Mouse (Mus musculus): Measurements from ENCODE around the gene Mdm1. TPM values are rescaled to one million over a fixed set of nuclear protein-coding genes. Genes with fewer than 3 reads are reported as not detected.

Mdm1 gene
- total RNA-seq (2021), result 10 to 100 TPM in 1 of 2 experiments, 1 to 10 TPM in 1; 9.5 to 10.5 TPM
- long read RNA-seq, experiment 1, partial matches to known transcripts, result 0 of 8 reads
- long read RNA-seq, experiment 1, other reads (novel, unspliced or antisense), result 2 of 8 reads
- long read RNA-seq, experiment 2, partial matches to known transcripts, result 2 of 8 reads
- long read RNA-seq, experiment 2, other reads (novel, unspliced or antisense), result 3 of 8 reads

DNA sequence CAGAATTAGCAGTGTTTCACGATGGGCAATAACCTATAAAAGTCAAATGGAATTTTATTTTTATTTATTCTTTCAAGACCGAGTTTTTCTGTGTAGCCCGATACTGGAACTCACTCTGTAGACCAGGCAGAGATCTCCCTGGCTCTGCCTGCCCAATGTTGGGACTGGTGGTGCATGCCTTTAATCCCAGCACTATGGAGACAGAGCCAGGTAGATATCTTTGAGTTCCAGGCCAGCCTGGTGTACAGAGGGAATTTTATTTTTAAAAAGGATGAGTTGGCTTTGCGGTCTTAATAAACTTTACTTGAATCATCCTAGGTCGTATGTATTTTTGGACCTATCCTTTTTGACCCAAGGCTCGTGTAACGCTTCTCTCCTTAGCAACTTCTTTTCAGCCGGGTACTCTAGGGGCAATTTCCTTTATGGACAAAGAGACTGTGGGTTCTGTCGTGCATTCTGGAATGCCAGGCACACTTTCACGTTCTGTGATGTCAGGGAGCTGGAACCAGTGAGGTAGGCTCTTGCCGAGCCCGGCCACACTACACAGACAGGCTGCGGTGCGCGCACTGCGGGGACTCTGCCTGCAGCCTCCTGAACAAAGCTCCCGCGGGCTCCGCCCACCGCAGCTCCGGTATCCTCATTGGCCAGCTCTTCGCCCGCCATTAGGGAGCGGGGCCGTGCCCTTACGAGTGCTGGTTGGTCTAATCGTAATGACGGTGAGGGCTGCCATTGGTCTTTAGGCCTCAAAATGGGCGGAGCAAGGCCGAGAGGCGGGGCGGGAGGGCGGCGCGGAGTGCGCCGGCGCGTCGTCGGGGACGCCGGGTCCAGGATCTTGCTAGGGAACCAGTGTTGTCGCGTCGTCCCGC is at the start of gene Mdm1:
Gene Mdm1, plus strand, starts transcription at position 794 of the 866 bp plus-strand sequence.
- peak; percentile 96 to 98 for DNase-seq (ENCODE audit: low spot score in 2 of 2)
- 0 out of 2 replicates have a peak, but pooled peaks have one; percentile 4 for TF ChIP-seq CTCF (conservative IDR thresholded peaks at IDR 0.05)
- Histone ChIP-seq H3K4me3 (peak within 1 kb of the TSS; percentile 73), H3K27ac (no peak within 1 kb of the TSS)

DNA sequence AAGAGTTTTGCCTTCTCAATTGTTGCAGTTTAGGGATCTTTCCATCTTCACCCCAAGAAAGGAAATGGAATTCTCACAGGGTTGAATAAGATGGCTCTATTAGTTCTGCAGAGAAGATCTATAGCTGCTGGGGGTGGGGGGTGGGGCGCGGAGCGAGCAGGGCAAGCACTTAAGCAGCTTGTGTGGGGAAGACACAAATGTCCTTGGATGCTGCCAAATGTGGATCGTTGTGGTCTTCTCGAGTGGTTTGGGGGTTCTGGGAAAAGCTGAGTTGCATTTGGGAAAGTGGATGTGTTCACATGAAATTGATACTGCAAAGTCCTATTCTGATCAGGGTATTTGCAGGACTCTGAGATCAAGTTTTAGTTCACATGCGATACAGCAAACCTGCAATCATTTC is 48.9 kb upstream of the Mdm1 start:
- no peak for DNase-seq (ENCODE audit: low spot score in 2 of 2)
- Histone ChIP-seq H3K4me3 (no peak overlapping the region), H3K27ac (no peak overlapping the region)
- no peak for TF ChIP-seq CTCF (conservative IDR thresholded peaks at IDR 0.05)

GRCm38 (mm10) chr10:118093728-118094127 is 47.9 kb upstream of the Mdm1 start:
- no peak for TF ChIP-seq CTCF (conservative IDR thresholded peaks at IDR 0.05)
- H3K27ac ChIP-seq, result no peak overlapping the region
- no peak overlapping the region for H3K4me3 ChIP-seq
- DNase-seq (ENCODE audit: low spot score in 2 of 2), result no peak

- no peak overlapping the region for H3K27ac ChIP-seq
- no peak for DNase-seq (ENCODE audit: low spot score in 2 of 2)
- no peak overlapping the region for H3K4me3 ChIP-seq
- no peak for TF ChIP-seq CTCF (conservative IDR thresholded peaks at IDR 0.05)
These were observed 46.8 kb upstream of the Mdm1 start for GRCm38 (mm10) chr10:118094853-118095252.

GRCm38 (mm10) chr10:118096223-118096622 is 45.4 kb upstream of the Mdm1 start:
- TF ChIP-seq CTCF (conservative IDR thresholded peaks at IDR 0.05), result no peak
- no peak overlapping the region for H3K27ac ChIP-seq

DNA sequence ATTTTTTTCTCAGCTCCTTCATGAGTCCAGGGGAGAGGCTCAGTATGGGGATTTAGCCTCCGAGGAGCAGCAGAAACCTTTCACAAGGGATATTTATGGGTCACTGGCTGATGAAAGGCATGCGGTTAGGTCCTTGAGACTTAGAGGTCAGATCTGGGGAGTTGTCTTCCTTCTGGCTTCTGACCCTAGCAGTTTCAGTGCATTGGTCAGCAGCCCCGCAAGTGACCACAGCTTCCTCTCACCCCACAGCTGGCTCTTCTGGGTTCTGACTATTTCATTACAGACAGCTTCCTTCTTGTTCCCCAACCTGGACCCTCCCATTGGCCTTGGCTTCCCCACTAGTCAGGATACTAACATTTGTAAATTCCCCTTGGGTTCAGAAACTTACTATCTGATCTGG is 43.7 kb upstream of the Mdm1 start:
- Histone ChIP-seq H3K27ac (no peak overlapping the region), H3K4me3 (no peak overlapping the region)
- no peak for TF ChIP-seq CTCF (conservative IDR thresholded peaks at IDR 0.05)
- DNase-seq (ENCODE audit: low spot score in 2 of 2), result no peak

More at GRCm38 (mm10) chr10:118096223-118096622, 45.4 kb upstream of the Mdm1 start:
- DNase-seq (ENCODE audit: low spot score in 2 of 2), result no peak
- no peak overlapping the region for H3K4me3 ChIP-seq

- Histone ChIP-seq H3K4me3 (no peak overlapping the region), H3K27ac (no peak overlapping the region)
- DNase-seq (ENCODE audit: low spot score in 2 of 2), result no peak
- no peak for TF ChIP-seq CTCF (conservative IDR thresholded peaks at IDR 0.05)
These were observed 41.0 kb upstream of the Mdm1 start for GRCm38 (mm10) chr10:118100570-118100969.

- no peak for DNase-seq (ENCODE audit: low spot score in 2 of 2)
- H3K4me3 ChIP-seq, result no peak overlapping the region
- H3K27ac ChIP-seq, result no peak overlapping the region
- no peak for TF ChIP-seq CTCF (conservative IDR thresholded peaks at IDR 0.05)
These were observed 40.6 kb upstream of the Mdm1 start for GRCm38 (mm10) chr10:118101056-118101455.

DNA sequence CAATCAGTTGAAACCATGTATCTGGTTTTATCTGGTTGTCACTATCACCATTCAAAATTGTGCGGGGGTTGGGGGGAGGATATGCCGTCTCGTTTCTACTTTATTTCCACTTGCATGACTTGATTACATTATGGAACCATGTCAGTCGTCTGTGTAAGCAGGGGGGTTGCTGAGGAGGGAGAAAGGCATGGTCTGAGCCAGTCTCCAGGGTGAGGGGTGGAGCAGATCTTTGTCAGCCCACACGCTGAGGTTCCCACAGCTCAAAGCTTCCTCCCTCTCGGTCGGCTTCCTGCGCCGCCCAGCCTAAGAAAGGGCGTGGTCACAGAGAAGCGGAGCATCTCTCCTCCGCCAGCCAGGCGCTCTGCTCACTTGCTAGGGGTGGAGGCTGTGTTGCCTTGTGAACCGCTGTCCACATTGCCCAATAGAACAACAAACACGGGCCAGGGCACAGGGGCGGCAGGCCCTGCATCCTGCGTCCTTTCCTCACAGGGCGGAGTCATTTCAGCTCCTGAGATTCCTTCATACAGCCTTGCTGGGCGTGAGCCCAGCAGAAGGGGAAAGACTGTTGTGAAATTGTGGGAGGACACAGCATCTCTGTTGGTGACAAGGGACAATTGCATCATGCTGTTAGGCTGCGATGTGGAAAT is 38.5 kb upstream of the Mdm1 start:
- Histone ChIP-seq H3K27ac (peak overlapping the region; percentile 92), H3K4me3 (peak overlapping the region; percentile 68)
- TF ChIP-seq CTCF (conservative IDR thresholded peaks at IDR 0.05), result peak; percentile 33
- DNase-seq (ENCODE audit: low spot score in 2 of 2), result peak; percentile 67 to 77

DNA sequence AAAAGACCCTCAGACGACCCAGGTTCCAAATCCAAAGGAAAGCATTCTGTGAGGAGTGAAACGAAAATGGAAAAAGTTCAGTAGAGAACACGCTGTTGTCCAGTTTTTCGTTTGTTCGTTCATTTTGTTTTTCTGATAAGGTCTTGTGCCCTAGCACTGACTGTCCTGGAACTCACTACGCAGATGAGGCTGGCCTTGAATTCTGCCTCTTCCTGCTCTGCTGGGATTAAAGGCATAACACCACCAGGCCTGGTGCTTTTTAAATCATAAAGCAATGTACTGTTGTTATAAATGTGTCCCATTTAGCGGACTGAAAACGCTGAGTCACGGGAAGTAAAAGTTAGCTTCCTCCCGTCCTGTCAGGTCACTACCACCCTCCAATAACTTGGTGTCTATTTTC is 37.7 kb upstream of the Mdm1 start:
- Histone ChIP-seq H3K4me3 (no peak overlapping the region), H3K27ac (peak overlapping the region; percentile 92; the same call in 1 of the 2 replicates)
- DNase-seq (ENCODE audit: low spot score in 2 of 2), result no peak
- no peak for TF ChIP-seq CTCF (conservative IDR thresholded peaks at IDR 0.05)

GRCm38 (mm10) chr10:118107031-118107430 is 34.6 kb upstream of the Mdm1 start:
- no peak for DNase-seq (ENCODE audit: low spot score in 2 of 2)
- TF ChIP-seq CTCF (conservative IDR thresholded peaks at IDR 0.05), result no peak
- H3K4me3 ChIP-seq, result no peak overlapping the region

DNA sequence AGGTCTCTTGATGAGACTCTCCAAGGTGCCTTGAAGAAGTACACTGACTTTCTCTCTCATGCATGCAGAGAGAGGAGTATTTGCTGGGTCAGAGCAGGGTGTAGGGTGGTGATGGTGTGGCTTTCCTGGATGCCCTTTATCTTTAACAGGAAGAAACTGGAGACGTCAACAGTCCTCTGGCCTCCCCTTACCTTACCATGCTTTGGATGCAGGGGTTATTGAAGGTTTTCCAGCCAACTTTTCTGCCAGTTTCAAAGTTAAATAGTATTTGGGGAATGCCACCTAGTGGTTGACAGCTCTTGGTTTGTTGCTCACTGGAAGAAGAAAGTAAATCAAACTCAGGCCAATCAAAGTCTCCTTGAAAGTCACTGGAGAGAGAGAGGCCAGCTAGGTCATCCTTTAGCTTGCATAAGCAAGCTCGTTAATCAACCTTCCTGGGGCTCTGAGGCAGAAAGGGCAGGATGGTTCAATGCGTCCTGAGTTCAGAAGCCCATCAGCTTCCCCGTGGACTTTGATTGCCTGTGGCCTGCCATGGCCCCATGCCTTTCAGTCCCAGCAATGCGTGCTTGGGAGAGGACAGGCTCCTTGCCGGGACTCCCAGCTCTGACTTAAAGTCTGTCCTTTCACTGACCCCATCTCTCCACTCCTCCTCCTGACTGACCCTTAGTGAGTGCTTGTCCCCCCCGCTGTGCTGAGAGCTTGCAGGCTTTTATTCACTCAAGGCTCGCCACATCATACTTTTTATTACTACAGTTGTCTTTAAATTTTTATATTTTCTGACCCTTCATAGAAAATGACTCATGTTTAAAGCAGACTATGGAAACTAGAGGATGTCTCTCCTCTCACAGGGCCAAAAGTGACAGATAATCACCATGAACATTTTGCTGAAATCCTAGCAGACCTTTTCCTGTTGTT is 31.3 kb upstream of the Mdm1 start:
- H3K4me3 ChIP-seq, result no peak overlapping the region
- TF ChIP-seq CTCF (conservative IDR thresholded peaks at IDR 0.05), result peak; percentile 82
- no peak overlapping the region for H3K27ac ChIP-seq
- DNase-seq (ENCODE audit: low spot score in 2 of 2), result peak; percentile 25 to 30

More at GRCm38 (mm10) chr10:118107031-118107430, 34.6 kb upstream of the Mdm1 start:
- no peak overlapping the region for H3K27ac ChIP-seq
